Mouse (Mus musculus): ENCODE results near the gene Cadps2. TPM values are rescaled to one million over a fixed set of nuclear protein-coding genes. Genes with fewer than 3 reads are reported as not detected.
A peak's percentile ranks its signal among the peaks of the same experiment; 100 is the strongest.

Gene Cadps2
- polyA plus RNA-seq (2015; fragmentation: Nextera tagmentation; extraction: Ambion mirVana), result 0.13 and 0.18 TPM in 2 replicates

GRCm38 (mm10) chr6:23839009-23839811 is at the start of gene Cadps2:
Gene Cadps2, minus strand, starts transcription at chr6:23839421.
- Histone ChIP-seq H3K9me3 (ENCODE audit: low read length) (no peaks in the 10 kb centered on the region), H3K4me1 (ENCODE audit: insufficient read depth) (peaks cover 5% of the 10 kb centered on the region; the same call in 1 of the 2 replicates), H3K27me3 (ENCODE audit: insufficient read depth, low read length) (peaks cover 21% of the 10 kb centered on the region), H3K4me2 (ENCODE audit: low read depth, low read length) (peak within 1 kb of the TSS; percentile 75), H3K9ac (replicated peaks) (peak within 1 kb of the TSS; percentile 54), H3K4me3 (ENCODE audit: low read depth, low read length) (peak within 1 kb of the TSS; percentile 61), H3K27ac (ENCODE audit: low read depth) (no peak within 1 kb of the TSS), H3K36me3 (replicated peaks; ENCODE audit: insufficient read depth, low read length) (no peaks in the 10 kb centered on the region)
- WGBS (ENCODE audit: insufficient replicate concordance), result 1% methylated on average over 87 of the region's 114 CpGs
- ATAC-seq (peak; percentile 76), DNase-seq (peak; percentile 40)
- TF ChIP-seq EP300 (IDR thresholded peaks at IDR 0.05; ENCODE audit: low read depth) (no peak), CTCF (IDR thresholded peaks at IDR 0.05; ENCODE audit: low read depth) (no peak)

- Histone ChIP-seq H3K9me3 (ENCODE audit: low read length) (no peaks in the 10 kb centered on the region), H3K27me3 (ENCODE audit: insufficient read depth, low read length) (no peaks in the 10 kb centered on the region), H3K4me1 (ENCODE audit: insufficient read depth) (no peaks in the 10 kb centered on the region), H3K4me3 (ENCODE audit: low read depth, low read length) (no peak overlapping the region), H3K9ac (replicated peaks) (no peak overlapping the region), H3K36me3 (replicated peaks; ENCODE audit: insufficient read depth, low read length) (no peaks in the 10 kb centered on the region), H3K27ac (ENCODE audit: low read depth) (no peak overlapping the region), H3K4me2 (ENCODE audit: low read depth, low read length) (no peak overlapping the region)
- ATAC-seq (no peak), DNase-seq (peak; percentile 13)
- TF ChIP-seq CTCF (IDR thresholded peaks at IDR 0.05; ENCODE audit: low read depth), result peak; percentile 44
- no peak for TF ChIP-seq EP300 (IDR thresholded peaks at IDR 0.05; ENCODE audit: low read depth)
- 19% methylated on average over 6 of the region's 6 CpGs for WGBS (ENCODE audit: insufficient replicate concordance)
These were observed 47.2 kb upstream of the Cadps2 start for GRCm38 (mm10) chr6:23886418-23886817.

- no peak overlapping the region for H3K4me2 ChIP-seq (ENCODE audit: low read depth, low read length)
- DNase-seq, result no peak
These were observed 37.7 kb upstream of the Cadps2 start for GRCm38 (mm10) chr6:23876765-23877408.

GRCm38 (mm10) chr6:23876363-23876762 is 37.1 kb upstream of the Cadps2 start:
- Histone ChIP-seq H3K27me3 (ENCODE audit: insufficient read depth, low read length) (no peaks in the 10 kb centered on the region), H3K27ac (ENCODE audit: low read depth) (no peak overlapping the region), H3K9me3 (ENCODE audit: low read length) (no peaks in the 10 kb centered on the region), H3K9ac (replicated peaks) (no peak overlapping the region), H3K4me1 (ENCODE audit: insufficient read depth) (no peaks in the 10 kb centered on the region), H3K4me3 (ENCODE audit: low read depth, low read length) (no peak overlapping the region), H3K4me2 (ENCODE audit: low read depth, low read length) (no peak overlapping the region), H3K36me3 (replicated peaks; ENCODE audit: insufficient read depth, low read length) (no peaks in the 10 kb centered on the region)
- TF ChIP-seq EP300 (IDR thresholded peaks at IDR 0.05; ENCODE audit: low read depth) (no peak), CTCF (IDR thresholded peaks at IDR 0.05; ENCODE audit: low read depth) (no peak)
- ATAC-seq, result no peak
- WGBS (ENCODE audit: insufficient replicate concordance), result 49% methylated on average over 4 of the region's 4 CpGs
- no peak for DNase-seq

More at GRCm38 (mm10) chr6:23876765-23877408, 37.7 kb upstream of the Cadps2 start:
- Histone ChIP-seq H3K27me3 (ENCODE audit: insufficient read depth, low read length) (no peaks in the 10 kb centered on the region), H3K36me3 (replicated peaks; ENCODE audit: insufficient read depth, low read length) (no peaks in the 10 kb centered on the region), H3K9me3 (ENCODE audit: low read length) (no peaks in the 10 kb centered on the region), H3K27ac (ENCODE audit: low read depth) (no peak overlapping the region), H3K4me1 (ENCODE audit: insufficient read depth) (no peaks in the 10 kb centered on the region), H3K4me3 (ENCODE audit: low read depth, low read length) (no peak overlapping the region), H3K9ac (replicated peaks) (no peak overlapping the region)
- WGBS (ENCODE audit: insufficient replicate concordance), result 83% methylated on average over 4 of the region's 4 CpGs
- no peak for TF ChIP-seq EP300 (IDR thresholded peaks at IDR 0.05; ENCODE audit: low read depth)
- no peak for TF ChIP-seq CTCF (IDR thresholded peaks at IDR 0.05; ENCODE audit: low read depth)
- ATAC-seq, result no peak

GRCm38 (mm10) chr6:23873812-23874211 is 34.6 kb upstream of the Cadps2 start:
- no peak for TF ChIP-seq CTCF (IDR thresholded peaks at IDR 0.05; ENCODE audit: low read depth)
- TF ChIP-seq EP300 (IDR thresholded peaks at IDR 0.05; ENCODE audit: low read depth), result no peak
- Histone ChIP-seq H3K4me1 (ENCODE audit: insufficient read depth) (no peaks in the 10 kb centered on the region), H3K27ac (ENCODE audit: low read depth) (no peak overlapping the region), H3K9me3 (ENCODE audit: low read length) (no peaks in the 10 kb centered on the region), H3K4me2 (ENCODE audit: low read depth, low read length) (no peak overlapping the region), H3K36me3 (replicated peaks; ENCODE audit: insufficient read depth, low read length) (no peaks in the 10 kb centered on the region), H3K27me3 (ENCODE audit: insufficient read depth, low read length) (no peaks in the 10 kb centered on the region), H3K4me3 (ENCODE audit: low read depth, low read length) (no peak overlapping the region), H3K9ac (replicated peaks) (no peak overlapping the region)
- no peak for DNase-seq
- WGBS (ENCODE audit: insufficient replicate concordance), result 77% methylated on average over 4 of the region's 4 CpGs
- ATAC-seq, result no peak

GRCm38 (mm10) chr6:23873231-23873630 is 34.0 kb upstream of the Cadps2 start:
- WGBS (ENCODE audit: insufficient replicate concordance), result 71% methylated on average over 3 of the region's 3 CpGs

More at GRCm38 (mm10) chr6:23873231-23873630, 34.0 kb upstream of the Cadps2 start:
- no peaks in the 10 kb centered on the region for H3K4me1 ChIP-seq (ENCODE audit: insufficient read depth)
- no peak overlapping the region for H3K4me3 ChIP-seq (ENCODE audit: low read depth, low read length)
- H3K9ac ChIP-seq (replicated peaks), result no peak overlapping the region
- H3K27ac ChIP-seq (ENCODE audit: low read depth), result no peak overlapping the region
- H3K36me3 ChIP-seq (replicated peaks; ENCODE audit: insufficient read depth, low read length), result no peaks in the 10 kb centered on the region
- H3K4me2 ChIP-seq (ENCODE audit: low read depth, low read length), result no peak overlapping the region
- H3K9me3 ChIP-seq (ENCODE audit: low read length), result no peaks in the 10 kb centered on the region
- no peaks in the 10 kb centered on the region for H3K27me3 ChIP-seq (ENCODE audit: insufficient read depth, low read length)
- no peak for DNase-seq
- no peak for ATAC-seq
- TF ChIP-seq EP300 (IDR thresholded peaks at IDR 0.05; ENCODE audit: low read depth) (no peak), CTCF (IDR thresholded peaks at IDR 0.05; ENCODE audit: low read depth) (no peak)
